Mouse (Mus musculus): ENCODE data around the gene Mgme1.

Mgme1 gene

DNA sequence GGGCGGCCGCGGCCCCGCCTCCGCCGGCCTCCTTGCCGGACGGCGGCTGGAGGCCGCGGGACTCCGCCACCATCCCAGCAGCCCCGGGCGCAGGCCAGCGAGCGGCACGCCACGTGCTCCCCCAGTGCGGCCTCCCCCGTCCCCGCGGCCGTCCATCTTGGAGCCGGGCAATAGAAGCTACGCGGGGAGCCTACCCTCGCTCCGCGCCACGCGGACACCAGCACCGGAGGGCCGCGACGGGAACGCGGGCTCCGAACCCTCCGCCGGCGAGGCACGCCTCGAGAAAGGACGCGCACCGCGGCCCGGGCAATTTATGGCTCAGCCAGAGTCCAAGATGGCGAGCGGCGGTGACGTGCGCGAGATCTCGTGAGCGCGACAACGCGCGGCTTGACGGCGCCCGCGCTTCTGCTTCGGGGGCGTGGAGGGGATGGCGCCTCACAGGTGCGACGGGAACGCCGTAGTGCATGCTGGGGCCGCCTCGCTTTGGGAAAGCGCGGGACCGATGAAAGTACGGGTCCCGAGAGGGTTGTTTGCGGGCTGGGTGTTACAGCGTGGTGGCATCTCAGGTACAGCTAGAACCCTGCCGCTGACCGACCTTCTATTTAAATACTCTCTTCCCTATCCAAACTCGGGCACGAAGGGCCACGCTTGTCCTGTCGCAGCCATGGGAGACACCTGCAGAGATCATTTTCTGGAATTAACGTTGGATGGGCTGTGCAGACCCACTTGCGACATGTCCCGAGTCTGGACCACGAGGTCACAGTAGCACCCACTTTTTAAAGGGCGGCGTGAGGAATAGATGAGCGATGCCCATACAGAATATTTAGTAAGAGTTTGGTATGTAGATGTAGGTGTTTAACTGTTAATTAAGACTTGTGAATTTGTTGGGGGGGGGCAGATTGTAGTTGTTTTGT lies at the start of gene Mgme1, which contains the start of gene Snx5:
Gene Mgme1 (plus strand): TSS at position 157 of the 914 bp plus-strand sequence.
Gene Snx5 (minus strand): TSS at position 400 of the 914 bp plus-strand sequence.
- no peak for DNase-seq (ENCODE audit: extremely low read depth, low read depth, low spot score)

DNA sequence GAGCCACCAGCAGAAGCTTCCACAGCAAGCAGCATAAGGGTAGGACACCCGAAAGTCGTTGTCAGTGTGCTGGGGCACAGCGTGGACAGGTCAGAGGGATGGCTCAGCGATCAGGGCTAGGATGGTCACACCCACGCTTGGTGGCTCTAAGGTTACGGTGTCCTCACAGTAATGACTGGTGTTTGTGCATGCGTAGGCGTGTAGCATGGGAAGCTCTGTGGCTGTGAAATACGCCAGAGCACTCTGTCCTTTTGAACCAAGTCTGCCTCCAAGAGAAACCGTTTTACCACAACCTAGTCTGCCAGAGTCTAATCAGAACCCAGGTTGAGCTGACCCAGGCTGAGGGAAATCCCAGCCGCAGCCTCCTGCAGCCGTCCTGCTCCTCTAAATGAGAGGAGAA lies 46.1 kb upstream of the Mgme1 start:
- DNase-seq (ENCODE audit: extremely low read depth, low read depth, low spot score) = no peak

DNA sequence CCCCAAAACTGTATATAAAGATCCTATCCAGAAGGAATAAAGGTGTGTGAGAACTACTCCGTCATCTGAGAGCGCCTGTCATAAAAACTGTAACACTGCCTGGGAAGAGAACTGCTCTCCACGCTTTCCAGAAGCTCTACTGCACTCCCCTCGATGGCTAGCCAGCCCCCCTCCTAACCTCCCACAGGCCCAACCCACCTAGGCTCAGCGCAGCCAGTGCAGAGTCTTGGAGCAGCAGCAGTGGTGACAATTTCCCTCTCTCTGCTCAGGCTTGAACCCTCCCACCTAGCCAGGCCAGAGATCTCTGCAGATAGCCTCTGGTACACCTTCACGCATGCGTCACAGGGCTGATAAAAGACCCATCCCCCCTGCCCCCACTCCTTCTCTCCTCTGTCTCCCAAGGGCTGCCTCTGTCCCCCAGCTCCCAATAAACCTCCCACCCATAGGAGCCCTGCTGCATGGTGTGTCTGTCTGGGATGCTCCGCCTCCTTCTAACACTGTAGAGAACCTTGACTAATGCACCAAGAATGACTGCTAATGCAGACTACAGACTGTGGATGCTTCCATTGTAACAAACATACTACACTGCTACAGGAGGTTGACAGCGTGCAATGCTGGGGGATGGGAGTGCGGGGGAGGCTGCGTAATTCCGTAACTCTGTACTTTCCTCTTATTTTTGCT lies 43.4 kb upstream of the Mgme1 start:
- no peak for DNase-seq (ENCODE audit: extremely low read depth, low read depth, low spot score)

DNA sequence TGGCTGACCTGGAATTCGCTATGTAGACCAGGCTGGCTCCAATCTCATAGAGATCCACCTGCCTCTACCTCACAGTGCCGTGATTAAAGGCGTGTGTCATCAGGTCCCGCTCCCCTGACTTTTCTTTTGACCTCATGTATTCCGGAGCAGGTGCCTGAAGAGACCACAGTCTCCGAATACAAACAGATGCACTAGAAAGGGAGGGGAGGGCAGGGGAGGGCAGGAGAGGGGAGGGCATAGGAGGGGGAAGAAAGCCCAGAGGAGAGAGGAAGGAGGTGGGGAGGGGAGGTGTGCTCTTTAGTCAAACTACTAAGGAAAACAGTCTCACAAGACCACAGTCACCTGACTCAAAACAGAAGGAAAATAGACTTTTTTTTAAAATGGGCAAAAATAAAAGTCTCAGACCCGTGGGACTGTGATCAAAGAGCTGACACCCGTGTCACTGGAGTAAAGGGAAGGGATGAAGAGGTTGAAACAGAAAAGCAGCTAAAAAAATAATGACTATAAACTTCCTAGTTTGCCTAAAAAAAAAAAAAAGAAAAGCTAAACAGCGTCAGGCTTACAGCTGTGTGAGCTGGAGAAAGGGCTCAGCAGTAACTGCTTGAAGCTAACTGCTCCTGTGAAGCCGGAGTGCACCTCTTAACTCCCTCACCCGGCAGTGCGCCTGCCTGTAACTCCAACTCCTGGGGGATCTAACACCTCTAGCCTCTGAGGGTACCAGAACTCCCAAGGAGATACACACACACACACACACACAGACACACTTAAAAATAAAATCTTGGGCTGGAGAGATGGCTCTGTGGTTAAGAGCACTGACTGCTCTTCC lies 41.7 kb upstream of the Mgme1 start:
- no peak for DNase-seq (ENCODE audit: extremely low read depth, low read depth, low spot score)

DNA sequence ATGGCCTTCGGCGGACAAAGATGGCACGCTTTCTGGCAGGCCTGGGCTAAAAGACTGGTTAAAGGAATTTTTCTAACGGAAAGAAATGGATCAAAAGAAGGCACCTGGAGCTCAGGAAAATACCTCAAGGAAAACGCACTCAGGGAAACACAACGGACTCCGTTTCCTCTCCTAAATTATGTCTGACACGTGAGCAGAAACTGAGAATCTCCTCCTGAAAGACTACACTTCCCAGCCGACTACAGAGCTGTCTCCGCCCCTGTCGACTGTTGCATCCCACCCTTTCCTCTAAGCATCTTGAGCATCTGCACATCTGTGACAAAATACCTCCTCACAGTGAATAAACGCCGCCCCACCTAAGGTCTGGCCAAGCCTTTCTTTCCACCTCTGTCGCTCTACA lies 40.8 kb upstream of the Mgme1 start:
- no peak for DNase-seq (ENCODE audit: extremely low read depth, low read depth, low spot score)

DNA sequence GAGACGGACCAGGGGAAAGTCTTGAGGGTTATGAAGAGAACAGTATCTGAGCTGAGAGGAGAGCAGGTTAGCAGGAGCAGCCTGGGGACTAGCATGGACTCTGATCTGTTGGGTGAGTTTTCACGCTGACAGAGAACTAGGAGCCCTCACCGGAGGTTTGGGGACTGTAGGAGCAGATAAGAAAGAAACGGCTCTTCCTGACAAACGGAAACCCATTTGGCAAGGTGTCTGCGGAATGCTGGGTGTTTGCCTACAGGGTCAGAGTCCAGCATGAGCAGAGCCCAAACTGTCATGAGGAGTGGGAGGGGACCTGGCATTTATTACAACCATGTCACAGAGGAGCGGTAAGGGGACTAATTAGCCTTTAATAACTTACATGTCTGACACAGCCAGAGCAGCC lies 40.0 kb upstream of the Mgme1 start:
- no peak for DNase-seq (ENCODE audit: extremely low read depth, low read depth, low spot score)

DNA sequence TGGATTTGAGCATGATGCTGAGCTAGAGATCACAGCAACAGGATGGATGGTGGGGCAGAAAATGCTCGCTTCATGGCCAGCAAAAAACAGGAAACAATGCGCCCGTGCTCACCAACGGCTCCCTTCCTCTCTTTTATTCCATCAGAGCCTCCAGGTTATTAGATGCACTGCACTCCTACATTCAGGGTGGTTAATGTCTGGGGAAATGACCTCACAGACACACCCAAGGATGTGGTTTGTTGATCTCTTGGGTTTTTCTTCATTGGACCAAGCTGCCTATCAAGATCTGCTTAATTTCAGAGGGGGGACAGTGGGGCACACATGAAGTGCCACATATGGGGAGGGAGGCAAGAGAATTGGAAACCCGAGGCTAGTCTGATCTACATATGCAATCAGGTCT lies 39.3 kb upstream of the Mgme1 start:
- DNase-seq (ENCODE audit: extremely low read depth, low read depth, low spot score) = no peak

DNA sequence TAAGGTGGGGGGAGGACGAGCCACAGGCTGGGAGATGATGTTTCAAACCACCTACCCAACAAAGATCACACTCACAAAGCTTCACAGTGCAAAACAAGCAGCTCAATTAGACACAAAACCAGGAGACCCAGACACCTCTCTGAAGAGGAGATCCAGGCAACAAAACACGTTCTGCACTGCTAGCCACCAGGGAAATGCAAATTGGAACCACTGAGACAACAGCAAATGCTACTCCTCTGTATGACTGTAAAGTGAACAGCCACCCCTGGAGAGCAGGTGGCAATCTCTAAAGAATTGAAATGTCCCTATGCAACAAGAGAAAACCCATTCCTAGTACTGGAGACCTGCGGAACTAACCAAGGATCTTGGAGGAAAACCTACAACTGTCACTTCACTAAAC lies 36.9 kb upstream of the Mgme1 start:
- DNase-seq (ENCODE audit: extremely low read depth, low read depth, low spot score) = no peak

DNA sequence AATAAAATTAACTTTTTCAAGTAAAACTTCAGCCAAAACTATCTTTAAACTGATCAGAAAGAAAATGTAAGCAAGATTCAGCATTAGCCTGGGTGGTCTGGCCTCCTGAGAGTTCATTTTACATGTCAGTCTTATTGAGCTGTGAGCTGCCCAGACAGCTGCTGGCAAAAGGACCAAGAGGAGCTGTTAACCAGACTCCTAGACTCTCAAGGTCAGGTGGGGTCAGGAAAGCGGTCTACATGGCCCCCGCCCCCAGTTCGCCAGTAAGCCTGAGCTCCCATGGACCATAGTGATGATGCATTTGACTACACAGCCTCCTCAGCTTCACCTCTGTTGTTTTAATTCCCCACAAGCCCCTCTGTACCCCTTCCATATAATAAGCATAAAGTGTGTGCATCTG lies 34.7 kb upstream of the Mgme1 start:
- no peak for DNase-seq (ENCODE audit: extremely low read depth, low read depth, low spot score)

DNA sequence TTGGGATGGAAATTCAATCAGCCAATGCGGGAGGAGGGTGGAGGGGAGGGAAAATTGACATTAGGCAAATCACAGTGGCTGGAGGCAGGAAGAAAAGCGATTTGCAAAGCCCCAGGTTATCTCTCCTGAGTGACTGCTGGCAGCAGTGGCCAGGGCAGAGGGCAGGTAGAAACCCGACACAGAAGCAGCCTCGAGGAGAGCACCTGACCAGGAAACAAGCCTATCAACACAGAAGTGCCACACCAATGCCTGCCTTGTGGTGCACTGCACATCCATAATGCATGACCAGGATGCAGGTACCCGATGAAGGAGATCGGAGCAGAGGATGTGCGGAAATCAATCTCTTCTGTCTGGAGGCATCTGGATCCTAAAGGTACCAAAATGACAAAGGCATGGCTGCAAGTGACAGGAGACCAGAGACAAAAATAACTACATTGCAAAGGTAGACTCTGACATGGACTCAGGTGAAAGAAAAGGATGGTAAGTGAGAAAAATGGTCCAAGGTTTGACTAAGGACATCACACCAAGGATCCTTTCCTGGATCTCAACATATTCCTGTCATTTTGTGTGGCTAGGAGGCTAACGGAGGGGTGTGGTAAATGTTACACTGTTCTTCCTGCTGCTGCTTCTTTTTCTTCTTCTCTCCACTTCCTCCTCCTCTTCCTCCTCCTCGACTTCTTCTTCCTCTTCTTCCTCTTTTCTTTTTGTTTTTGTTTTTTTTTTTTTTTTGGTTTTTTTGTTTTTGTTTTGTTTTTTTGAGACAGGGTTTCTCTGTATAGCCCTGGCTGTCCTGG lies 33.5 kb upstream of the Mgme1 start:
- DNase-seq (ENCODE audit: extremely low read depth, low read depth, low spot score) = no peak

DNA sequence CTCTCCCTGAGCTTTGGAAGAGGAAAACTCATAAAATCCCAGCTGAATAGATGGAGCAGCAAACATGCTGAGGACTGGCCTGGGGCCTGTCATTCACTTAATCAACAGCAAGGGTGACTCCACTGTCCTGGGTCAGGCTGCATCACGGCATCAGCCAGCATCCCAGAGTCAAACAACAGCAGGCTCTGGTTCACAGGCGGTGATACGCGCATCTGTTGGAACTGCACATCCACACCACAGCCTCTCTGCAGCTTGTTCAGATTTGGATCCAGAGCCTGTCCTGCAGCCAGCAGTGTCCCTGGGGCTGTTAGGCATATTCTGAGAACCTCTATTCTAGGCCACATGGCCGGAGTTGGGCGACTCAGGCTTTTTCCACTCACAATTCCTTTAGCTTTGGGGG lies 32.1 kb upstream of the Mgme1 start:
- no peak for DNase-seq (ENCODE audit: extremely low read depth, low read depth, low spot score)

DNA sequence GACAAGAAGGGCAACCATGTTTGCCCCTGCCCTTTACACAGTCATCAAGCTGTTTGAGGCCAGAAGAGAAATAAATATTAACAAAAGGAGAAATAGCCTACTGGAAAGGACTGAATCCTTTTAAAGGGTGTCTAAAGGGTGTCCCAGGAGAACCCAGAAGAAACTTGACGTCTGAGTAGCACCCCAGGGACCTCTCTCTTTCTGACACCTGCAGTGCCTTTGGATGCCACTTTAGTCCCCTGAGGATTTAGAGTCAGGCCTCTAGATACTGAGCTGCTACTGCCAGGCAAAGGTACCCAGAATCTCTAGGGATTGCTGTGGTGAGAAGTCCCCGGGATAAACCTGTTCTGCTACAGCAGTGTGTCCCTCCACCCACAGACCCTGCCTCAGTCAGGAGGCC lies 31.1 kb upstream of the Mgme1 start:
- DNase-seq (ENCODE audit: extremely low read depth, low read depth, low spot score) = no peak

DNA sequence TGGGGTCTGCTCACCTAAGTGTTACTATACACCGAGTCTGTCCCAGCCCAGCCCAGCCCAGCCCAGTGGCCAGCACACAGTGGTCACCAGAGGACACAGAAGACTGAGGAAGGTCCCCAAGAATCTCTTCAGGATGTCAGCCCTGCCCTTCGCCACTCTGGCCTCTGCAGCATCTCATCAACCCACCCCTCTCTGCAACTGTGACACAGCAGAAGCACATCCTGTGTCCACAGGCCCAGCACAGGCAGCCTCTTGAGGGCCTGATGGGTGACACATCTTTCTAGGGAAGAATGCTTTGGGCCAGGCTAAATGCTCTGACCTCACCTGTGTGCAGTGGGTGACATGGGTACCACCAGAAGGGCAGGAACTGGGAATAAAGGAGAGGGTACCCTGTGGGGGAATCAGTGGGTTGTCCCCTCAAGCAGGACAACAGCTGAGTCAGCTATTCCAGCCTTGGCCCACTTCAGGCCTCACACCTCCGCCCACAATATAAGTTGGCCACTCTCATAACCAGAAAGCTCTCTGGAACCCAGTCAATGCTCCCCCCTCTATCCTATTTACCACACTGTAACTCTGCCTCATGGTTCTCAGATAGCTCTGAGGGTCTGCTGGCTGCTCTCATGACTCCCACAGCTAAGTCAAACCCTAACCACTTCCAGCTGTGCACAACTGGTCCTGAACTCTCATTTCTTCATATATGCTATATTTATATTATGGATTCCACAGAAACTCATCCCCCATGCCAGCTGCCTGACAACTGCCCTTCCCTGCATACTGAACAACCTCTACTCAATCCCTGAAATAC lies 30.2 kb upstream of the Mgme1 start:
- DNase-seq (ENCODE audit: extremely low read depth, low read depth, low spot score) = no peak

DNA sequence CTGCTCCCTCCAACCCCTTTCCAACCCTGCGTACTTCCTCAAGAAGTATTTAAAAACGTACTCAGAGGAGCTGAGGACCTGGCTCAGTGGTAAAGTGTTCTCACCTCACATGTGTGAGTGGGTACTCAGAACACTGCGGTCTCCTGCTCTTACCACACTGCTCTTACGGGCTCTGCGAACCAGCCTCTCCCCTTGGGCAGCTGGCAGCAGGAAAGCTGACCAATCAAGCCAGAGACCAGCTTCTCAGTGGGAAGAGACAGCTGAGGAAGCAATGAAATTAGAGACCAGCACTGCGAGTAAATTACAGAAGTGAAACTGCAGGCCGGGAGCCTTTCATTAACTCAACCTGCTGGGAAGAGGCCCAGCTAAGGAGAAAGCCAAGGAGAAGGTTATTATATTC lies 25.0 kb upstream of the Mgme1 start:
- no peak for DNase-seq (ENCODE audit: extremely low read depth, low read depth, low spot score)

DNA sequence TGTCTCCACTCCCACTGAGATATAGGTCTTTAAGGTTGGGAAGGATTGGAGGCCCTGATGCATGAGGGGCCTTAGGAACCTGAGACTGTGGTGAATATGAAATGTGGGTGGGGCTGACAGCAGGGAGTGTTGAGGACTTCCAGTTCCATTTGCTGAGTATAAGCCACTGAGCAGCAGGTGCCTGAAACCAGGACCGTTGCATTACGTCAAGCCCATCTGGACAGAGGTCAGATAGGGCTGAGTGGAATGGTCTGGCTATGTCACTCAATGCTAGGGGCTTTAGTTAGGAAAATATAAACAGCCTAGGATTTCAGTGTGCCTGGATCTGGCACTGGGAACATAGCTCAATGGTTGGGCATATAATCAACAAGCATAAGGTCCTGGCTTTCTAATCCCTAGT lies 24.2 kb upstream of the Mgme1 start:
- DNase-seq (ENCODE audit: extremely low read depth, low read depth, low spot score) = no peak

DNA sequence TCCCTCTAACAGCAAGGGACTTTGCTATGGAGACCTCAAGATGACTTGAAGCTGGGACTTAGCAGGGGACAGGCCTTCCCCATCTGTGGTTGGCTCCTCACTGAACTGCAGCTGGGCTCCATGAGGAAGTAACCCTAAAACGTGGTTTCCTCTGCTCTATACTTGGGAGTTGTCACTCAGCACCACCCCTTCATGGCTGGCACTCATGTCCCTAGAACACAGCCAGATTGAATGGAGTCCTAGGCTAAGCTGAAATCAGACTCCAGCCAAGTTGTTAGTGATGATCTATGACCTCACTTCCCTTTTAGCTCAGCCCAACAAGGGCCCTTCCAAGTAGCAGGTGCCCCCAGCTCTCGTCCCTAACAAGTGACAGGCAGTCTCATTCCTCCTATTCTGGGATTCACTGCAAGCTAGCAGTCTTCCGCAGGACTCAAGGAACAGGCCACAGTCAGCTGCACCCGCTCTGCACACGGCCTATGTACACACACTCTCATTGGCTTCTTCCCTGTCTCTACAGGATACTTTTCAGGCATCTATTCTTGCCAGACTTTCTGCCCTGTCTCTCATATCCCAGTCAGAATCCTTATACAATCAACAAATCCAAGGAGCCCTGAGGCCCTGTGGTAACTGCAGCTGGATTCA lies 23.0 kb upstream of the Mgme1 start:
- DNase-seq (ENCODE audit: extremely low read depth, low read depth, low spot score) = no peak

DNA sequence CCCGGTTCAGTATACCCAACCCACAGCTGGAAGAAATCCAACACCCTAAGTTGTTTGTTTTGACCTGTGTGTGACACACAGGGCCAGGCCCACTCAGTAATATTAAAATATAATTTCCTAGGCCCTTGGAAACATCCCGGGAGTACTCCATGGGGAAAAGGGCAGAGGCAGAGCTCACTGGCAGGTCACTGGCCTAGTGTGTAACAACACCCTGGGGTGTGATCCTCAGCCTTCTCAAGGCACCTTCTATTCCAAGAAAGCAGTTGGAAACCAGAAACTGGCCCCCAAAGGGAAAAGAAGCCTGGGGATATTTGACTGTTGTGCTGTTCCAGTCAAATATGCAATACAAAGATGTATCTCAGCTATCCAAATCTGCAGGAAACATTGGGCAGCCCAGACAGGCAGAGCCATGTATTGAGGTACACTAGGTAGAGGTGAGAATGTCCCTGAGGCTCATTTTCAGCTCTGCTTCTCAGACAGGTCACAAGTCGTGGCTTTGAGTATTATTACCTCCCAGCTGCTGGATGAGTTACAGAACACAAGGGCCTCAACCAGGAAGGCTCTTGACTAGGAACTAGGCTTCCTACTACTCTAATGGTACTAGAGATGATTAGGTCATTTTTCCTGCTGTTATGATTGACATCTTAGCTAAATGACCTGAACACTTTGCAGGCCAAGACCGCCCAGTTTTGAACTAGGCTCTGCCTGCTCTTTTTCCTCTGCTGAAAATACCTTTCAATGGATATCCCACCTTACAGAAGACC lies 21.7 kb upstream of the Mgme1 start:
- DNase-seq (ENCODE audit: extremely low read depth, low read depth, low spot score) = no peak

DNA sequence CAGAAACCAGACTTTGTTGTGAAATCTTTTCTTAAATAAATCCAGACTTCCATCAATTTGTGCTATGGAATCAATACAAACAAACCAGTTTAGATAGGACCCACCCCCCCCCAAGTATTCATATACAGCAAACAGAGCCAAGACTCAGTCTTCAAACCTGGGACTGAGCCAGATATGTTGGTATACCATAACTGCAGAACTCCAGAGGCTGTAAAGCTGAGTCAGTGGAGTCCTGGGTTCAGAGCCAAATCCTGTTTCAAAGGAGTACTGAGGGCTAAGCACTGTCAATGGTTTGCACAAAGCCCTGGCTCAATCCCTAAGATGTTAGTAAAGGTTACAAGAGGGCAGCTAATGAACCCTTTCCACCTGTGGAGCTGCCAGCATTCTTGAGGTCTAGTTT lies 20.4 kb upstream of the Mgme1 start:
- DNase-seq (ENCODE audit: extremely low read depth, low read depth, low spot score) = no peak

DNA sequence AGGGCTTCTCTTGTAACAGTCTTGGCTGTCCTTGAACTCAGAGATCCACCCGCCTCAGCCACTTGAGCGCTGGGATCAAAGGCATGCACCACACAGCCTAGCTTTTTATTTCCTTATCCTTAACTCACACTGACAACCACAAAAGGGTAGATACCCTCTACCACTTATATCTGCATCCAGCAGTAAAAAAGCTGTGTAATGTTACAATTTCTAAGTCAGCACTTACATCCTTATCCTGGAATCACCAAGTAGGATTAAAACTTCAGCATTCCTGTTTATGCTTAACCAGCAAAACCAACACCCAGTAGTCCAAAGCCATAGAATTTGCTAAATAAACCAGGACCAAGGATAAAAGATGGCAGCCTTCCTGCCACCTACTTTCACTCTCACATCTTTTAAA lies 7.6 kb upstream of the Mgme1 start:
- DNase-seq (ENCODE audit: extremely low read depth, low read depth, low spot score) = no peak
